Mouse (Mus musculus) thymus, postnatal 36 days (tissue): ENCODE measurements around the gene Grb2.

Source experiments
- DNase-seq, 2 experiments: peaks; one replicate each; pipeline ENCODE4 v3.0.0; 2022; ENCODE audit warnings: mixed read lengths in 2 of 2

Grb2 gene

GRCm38 (mm10) chr11:115623487-115624070 is 84.8 kb downstream of the Grb2 start:
- no peak for DNase-seq

- DNase-seq: no peak
Measured at GRCm38 (mm10) chr11:115619949-115620348, 88.4 kb downstream of the Grb2 start.

GRCm38 (mm10) chr11:115618732-115619516 is 89.5 kb downstream of the Grb2 start:
- no peak for DNase-seq

- DNase-seq: no peak
Measured at GRCm38 (mm10) chr11:115618001-115618400, 90.4 kb downstream of the Grb2 start.

GRCm38 (mm10) chr11:115616893-115617292 is 91.5 kb downstream of the Grb2 start:
- no peak for DNase-seq

- no peak for DNase-seq
Measured at GRCm38 (mm10) chr11:115616371-115616770, 92.0 kb downstream of the Grb2 start.

- no peak for DNase-seq
Measured at GRCm38 (mm10) chr11:115615875-115616274, 92.5 kb downstream of the Grb2 start.

GRCm38 (mm10) chr11:115615108-115615825 is 93.1 kb downstream of the Grb2 start:
- no peak for DNase-seq

GRCm38 (mm10) chr11:115614346-115615107 is 93.9 kb downstream of the Grb2 start:
- no peak for DNase-seq

GRCm38 (mm10) chr11:115613138-115613945 is 95.1 kb downstream of the Grb2 start:
- peak in 1 of 2 experiments; percentile 58 for DNase-seq

- DNase-seq: peak; percentile 96 to 99
Measured at GRCm38 (mm10) chr11:115612410-115613137, 95.8 kb downstream of the Grb2 start, which contains the start of gene Mif4gd. Mif4gd (minus strand) TSS chr11:115612969.

GRCm38 (mm10) chr11:115612059-115612409 is 96.4 kb downstream of the Grb2 start:
- peak; percentile 41 to 54 for DNase-seq

GRCm38 (mm10) chr11:115611173-115611572 is 97.2 kb downstream of the Grb2 start:
- no peak for DNase-seq

- no peak for DNase-seq
Measured at GRCm38 (mm10) chr11:115609576-115609975, 98.8 kb downstream of the Grb2 start.

GRCm38 (mm10) chr11:115608421-115609399 is 99.7 kb downstream of the Grb2 start:
- no peak for DNase-seq

- no peak for DNase-seq
Measured at GRCm38 (mm10) chr11:115606733-115607132, 101.7 kb downstream of the Grb2 start.

- DNase-seq: peak in 1 of 2 experiments; percentile 55
Measured at GRCm38 (mm10) chr11:115604304-115604696, 104.1 kb downstream of the Grb2 start.

GRCm38 (mm10) chr11:115603476-115604303 is 104.7 kb downstream of the Grb2 start, which contains the start of the genes Mrps7 and Gga3:
Mrps7 (plus strand) TSS chr11:115603925.
Gga3 (minus strand) TSS chr11:115604051.
- DNase-seq: peak; percentile 92

GRCm38 (mm10) chr11:115603128-115603475 is 105.3 kb downstream of the Grb2 start:
- no peak for DNase-seq
